Mouse (Mus musculus): ENCODE measurements around the gene Cdk7.

The Cdk7 gene

DNA sequence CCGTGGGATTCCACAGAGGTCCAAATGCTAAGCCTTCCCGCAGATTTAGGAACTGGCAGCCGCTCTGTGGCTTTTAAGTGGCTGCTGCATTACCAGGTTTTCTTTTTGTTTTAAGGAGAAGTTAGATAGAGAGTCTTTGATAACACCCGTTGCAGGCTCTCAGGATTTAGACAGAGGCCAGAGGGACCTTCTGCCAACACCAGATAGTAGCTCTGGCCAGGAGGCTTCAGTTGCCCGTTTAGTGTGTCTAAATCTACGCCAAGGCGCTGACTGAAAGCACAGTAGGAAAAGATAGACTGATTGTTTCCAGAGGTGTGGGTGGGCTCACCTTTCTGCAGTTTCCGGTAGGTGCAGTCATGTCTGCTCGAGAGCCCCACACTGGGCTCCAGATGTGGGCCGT, 5.5 kb downstream of the Cdk7 start:
- no peak for DNase-seq (ENCODE audit: low spot score in 2 of 2)

DNA sequence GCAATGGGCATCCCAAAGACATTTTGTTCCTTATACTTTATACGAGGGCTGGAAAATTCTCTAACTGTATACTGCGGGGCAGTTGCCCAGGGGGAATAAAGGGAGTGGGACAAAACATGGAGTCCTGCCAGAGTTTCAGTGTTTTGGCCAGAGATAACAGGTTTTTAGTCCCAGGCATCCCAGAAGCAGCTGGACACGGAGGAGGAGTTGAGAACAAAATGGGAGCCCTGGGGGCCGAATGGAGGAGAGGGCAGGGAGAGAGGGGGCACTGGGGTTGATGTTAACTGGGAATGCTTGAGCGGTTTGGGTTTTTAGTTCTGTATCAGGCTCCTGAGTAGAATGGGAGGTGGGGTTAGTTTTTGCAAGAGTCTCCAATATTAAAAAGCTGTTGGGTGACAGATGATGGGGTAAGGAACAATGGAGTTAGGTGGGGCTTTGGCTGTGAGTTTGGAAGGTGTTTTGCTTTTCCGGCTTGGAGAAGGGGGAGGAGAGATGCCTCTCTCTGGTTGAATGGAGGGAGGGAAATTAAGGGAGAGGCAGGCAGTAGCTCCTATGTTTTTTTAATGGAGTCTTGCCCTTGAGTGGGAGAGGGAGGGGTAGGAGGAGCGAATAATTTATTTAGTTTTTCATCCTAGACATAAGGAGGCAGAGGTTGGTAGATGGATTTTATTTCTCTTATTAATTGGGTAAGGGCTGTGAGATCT, 6.5 kb downstream of the Cdk7 start:
- no peak for DNase-seq (ENCODE audit: low spot score in 2 of 2)

DNA sequence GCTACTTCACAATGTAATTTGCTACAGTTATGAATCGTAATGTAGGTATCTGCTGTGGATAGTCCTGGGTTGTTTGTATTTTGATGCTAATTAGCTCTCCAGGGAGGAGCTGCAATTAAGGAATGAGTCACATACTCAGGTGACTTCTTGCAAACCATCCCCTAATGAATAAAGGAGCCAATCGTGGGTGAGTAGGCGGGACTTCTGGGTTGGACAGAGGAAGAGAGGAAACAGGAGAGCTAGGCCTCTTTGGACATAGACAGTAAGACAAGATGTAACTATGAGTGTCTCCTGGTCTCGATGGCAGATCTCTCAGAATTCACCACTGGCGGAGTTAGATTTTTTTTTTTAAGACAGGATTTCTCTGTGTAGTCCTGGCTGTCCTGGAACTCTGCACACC, 9.1 kb downstream of the Cdk7 start:
- DNase-seq (ENCODE audit: low spot score in 2 of 2), result no peak

DNA sequence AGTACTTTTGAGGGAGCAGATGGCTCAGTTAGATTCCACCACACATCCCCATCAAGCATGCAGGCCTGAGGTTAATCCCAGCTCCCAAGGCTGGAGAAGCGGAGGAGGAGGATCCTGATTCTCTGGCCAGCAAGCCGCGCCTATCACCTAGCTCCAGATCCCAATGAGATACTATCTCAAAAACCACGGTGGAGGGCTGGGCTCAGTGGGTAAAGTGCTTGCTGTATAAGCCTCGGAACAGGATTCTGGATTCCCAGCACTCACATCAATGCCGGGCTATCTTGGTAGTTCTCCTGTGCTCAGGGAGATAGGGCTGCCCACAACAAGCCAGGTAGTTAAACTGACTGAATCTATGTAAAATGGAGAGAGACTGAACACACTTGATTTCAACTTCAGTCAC, 15.3 kb downstream of the Cdk7 start:
- no peak for DNase-seq (ENCODE audit: low spot score in 2 of 2)

DNA sequence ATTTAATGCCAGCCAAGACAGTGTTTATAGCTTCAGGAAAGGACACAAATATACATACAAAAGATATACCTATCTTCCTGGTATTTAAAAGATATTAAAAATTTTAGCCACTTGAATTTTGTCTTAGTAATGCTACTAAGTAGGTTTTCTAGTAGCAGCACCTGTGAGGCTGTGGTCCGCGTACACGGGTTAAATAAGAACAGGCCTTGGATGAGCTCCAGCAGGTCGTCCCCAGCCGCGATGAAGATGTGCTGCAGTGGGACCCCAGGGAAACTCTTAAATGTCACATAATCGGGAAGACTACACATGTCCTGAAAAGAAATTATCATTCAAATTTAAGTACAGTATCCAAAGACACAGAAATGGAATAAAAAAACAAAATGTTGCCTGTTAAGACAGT, 24.5 kb downstream of the Cdk7 start:
- no peak for DNase-seq (ENCODE audit: low spot score in 2 of 2)

DNA sequence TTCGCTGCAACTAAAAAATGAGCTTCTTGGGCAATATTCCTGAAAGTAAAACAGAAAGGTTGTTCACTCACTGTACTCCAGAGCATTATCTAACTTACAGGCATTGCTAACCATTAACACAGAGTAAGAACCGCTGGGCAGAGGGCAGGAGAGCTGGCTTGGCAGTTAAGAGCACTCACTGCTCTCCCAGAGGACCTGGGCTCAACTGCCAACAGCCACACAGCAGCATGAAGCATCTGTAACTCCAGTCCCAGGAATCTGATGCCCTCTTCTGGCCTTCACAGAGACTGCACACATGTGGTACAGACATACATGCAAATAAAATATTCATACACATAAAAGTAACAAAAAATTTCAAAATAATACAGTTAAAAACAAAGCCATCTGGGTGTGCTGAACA, 27.3 kb downstream of the Cdk7 start:
- no peak for DNase-seq (ENCODE audit: low spot score in 2 of 2)

DNA sequence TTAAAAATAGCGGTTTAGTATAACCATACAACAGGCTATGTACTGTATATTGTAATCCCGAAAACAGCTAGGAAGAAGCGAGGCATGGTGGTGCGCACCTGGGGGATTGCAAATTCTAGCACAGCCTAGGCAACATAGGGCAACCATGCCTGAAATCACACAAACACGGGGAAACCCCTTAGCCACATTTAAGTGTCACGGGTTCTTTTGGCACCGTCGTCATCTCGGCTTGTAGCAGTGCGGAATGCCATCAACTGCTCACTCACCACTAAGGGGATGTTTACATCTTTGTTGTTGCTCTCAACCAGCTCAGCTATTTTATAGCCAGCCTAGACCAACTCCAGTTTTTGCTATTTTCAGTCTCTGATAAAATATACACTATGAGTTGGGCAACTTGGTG, 31.9 kb downstream of the Cdk7 start:
- DNase-seq (ENCODE audit: low spot score in 2 of 2), result no peak

DNA sequence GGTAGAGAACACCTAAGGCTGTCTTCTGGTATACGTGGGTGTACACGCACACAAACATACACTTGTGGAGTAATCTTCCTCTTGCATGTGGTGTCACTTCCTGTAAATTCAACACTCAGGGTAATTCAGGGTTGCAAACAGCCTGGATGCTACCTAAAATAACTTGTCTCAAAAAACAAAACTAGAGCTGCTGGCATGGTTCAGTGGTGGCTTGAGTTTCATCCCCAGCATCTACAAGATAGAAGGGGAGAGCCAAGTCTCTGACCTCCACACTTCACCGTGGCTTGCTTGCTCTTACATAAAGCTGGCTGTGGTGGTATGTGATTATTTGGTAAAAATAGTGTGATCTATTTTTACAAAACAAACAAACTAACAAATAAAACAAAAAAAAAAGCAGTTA, 33.2 kb downstream of the Cdk7 start:
- DNase-seq (ENCODE audit: low spot score in 2 of 2), result no peak

DNA sequence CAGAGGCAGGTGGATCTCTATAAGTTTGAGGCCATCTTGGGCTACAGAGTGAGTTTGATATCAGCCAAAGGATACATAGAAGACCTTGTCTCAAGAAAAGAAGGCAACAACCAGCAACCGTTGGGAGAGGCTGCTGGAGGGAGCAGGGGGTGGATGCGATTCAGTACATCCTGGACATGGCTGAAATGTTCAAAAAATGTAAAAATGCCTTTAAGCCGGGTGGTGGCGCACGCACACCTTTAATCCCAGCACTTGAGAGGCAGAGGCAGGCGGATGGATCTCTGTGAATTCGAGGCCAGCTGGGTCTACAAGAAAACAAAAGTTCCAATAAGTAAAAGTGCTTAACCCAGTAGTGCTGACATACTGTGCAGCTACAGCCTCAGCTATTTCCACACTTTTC, 43.2 kb downstream of the Cdk7 start:
- no peak for DNase-seq (ENCODE audit: low spot score in 2 of 2)

DNA sequence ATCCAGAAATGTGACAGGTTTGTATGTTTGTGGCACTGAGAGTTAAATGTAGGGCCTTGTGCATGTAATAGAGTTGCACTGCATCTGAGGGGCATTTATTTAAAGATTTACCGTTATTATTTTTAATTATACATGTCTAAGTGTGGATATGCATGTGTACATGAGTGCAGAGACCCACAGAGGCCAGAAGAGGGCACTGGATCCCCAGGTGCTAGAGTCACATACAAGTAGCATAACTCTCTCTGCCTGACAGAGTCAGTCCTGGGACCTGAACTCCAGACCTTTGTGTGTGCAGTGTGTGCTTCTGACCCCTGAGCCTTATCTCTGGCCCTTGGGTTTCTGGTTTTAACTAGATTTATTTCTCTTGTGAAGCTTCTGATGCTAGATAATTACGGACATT, 46.4 kb downstream of the Cdk7 start:
- DNase-seq (ENCODE audit: low spot score in 2 of 2), result no peak

DNA sequence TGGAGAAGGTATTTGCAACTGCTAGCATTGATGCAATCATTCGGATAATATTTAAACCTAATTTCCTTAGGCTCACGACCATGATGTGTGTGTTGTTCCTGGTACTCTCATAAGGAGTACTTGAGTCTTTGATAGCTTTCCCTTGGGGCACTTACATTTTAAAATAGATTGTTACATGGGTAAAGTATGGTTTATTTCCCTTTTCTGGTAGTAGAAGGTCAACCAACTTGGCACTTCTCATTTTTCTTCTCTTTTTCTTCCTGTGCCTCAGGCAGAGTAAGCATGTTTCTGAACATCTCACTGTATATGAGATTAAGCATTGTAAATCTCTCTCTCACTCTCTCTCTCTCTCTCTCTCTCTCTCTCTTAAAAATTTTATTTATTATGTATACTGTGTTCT, 47.9 kb downstream of the Cdk7 start:
- DNase-seq (ENCODE audit: low spot score in 2 of 2), result no peak

DNA sequence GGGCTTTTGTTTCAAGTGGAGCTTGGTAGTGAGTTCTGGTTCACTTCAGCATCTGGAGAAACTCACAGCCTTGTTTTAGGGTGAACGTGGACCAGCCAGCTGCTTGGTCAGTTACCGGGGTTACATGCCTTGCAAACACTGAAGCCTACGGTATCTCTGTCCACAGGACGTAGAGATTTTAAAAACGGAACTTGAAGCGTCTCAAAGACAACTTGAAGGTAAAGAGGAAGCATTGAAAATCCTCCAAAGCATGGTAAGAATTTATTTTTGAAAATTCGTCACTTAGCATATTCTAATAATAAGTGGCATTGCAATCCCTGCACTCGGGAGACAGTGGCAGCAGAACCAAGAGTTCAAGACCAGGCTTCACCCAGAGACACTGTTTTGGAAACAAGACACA, 49.1 kb downstream of the Cdk7 start:
- no peak for DNase-seq (ENCODE audit: low spot score in 2 of 2)

DNA sequence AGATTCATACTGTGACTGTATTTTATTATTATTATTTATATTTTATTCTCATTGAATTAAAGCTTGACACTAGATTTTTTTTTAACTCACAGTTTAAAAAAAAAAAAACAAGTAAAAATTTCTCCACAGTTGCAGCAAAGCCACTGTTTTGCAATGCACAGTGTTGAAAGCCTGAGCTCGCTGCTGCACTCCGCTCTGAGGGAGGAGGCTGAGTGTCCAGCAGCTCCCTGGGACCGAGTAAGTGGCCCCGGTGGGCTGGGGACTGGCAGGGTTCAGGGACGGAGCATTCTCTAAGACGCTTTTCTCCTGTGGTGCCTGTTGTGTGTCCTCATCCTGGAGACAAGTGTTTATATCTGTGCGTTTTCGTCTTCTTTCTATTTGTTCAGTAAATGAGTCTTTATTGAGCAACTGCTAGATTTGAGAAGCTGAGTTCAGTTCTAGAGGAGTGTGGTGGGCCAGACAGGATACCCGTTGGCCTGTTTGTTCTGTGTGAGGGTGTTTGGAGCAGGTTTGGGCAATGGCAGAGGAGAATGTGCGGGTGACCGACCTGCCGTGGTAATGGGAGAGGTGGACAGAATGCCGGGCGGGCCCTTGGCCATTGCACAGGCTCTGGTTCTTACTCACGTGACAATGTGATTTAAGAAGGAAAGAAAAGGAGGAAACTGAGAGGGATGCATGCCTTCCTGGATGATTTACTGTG, 54.7 kb downstream of the Cdk7 start:
- DNase-seq (ENCODE audit: low spot score in 2 of 2), result no peak

DNA sequence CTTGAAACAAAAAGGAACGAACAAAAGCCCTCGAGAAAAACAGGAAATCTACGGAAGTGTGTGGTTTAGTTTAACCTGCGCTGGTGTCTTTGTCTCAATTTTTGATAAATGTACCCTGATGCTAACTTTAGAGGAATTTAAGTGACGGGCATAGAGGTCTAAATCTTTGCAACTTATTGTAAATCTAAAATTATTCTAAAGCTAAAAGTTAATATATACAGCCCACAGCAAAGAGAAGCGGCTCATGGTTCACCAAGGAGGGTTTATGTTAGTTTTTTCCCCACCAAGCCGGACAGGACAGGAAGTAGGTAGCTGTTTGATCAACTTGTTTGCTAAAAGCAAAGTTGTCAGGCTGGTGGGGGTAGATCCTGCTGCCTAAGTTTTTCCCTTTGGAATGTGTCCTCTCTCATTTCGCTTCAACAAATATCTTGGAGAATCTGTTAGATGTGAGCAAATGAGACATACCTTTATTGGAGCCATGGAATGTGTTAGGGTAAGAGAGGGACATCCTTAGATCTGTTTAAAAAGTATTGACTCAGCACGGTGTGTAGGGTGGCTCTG, 60.5 kb downstream of the Cdk7 start:
- no peak for DNase-seq (ENCODE audit: low spot score in 2 of 2)

DNA sequence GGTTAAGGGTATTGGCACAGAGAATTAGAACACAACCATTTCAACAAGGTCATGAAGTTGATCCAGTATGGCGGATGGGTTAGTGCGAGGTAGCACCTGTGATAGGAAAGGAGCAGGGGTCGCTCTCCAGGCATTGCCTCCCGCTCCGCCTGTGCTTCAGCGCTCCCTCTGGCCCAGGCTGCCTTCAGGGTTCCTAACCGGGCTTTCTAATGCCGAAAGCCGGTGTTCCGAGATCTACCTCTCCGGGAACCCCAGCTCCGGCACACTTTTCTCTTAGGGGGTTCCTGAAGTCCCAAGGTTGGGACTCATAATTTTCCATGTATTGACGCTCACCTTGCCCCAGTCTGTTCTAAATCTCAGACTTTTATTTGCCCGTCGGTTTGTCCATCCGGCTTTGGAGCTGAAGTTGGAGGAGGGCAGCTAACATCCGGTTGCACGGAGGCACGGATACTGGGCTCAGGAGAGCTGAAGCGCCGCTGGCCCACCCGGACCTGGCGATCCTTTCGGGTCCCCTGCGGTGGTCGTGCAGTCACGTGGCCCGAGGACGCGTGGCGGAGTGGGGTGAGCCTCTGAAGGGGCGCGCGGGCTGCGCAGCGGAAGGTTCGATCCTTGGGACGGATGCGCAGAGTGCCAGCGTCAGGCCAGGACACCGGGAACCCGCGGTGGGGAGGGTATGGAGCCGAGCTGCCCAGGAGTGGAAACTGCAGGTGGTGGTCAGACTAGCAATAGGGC, 61.3 kb downstream of the Cdk7 start, which contains the start of gene Ccdc125:
Gene Ccdc125 (plus strand): TSS at position 427 of the 732 bp plus-strand sequence.
- no peak for DNase-seq (ENCODE audit: low spot score in 2 of 2)

DNA sequence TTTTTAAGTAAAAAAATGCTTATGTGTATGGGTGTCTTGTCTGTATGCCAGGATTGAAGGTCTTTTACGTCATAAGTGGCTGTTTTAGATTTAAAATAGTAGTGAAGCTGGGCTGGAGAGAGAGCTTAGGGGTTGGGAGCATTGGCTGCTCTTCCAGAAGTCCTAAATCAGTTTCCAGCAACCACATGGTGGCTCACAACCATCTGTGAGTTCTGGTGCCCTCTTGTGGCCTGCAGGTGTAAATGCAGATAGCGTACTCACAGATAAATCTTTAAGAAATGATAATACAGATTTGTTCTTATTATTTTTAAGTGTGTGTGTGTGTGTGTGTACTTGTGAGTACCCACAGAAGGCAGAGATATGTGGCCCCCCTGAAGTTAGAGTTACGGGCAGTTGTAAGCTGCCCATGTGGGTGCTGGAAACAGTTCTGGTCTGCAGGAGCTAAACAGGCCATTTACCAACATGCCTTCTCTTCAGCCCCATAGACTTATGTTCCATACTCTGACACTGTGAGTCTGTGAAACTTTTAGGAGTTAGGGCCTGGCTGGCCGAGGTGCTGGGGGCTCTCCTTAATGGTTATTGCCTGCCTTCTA, 70.8 kb downstream of the Cdk7 start:
- peak; percentile 22 to 54 for DNase-seq (ENCODE audit: low spot score in 2 of 2)

DNA sequence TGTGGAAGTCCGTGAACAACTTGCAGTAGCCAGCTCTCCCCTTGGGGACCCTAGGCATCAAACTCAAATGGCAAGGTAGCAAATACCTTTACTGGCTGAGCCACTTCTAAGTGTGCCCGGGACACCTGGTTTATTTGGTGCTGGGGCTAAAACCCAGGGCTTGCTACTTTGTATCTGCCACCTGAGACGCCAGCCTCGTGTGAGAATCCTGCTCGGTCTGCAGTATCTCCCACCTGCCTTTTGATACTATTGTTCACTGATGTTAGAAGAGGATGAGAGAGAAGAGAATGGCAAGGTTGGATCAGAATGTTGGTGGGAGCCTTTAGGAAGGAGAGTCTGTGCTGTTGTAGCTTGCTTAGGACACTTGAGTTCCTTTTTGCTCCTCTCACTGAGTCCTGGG, 72.6 kb downstream of the Cdk7 start:
- no peak for DNase-seq (ENCODE audit: low spot score in 2 of 2)

Measured in frontal cortex, postnatal 36 days (tissue).